Mouse (Mus musculus) limb, embryonic 14.5 days (tissue): ENCODE measurements around the gene Eef1b2. TPM values are rescaled to one million over a fixed set of nuclear protein-coding genes. Genes with fewer than 3 reads are reported as not detected.
A peak's percentile ranks its signal among the peaks of the same experiment; 100 is the strongest.

Experiments
- ATAC-seq: fragments of 200-750 bp; cut with Nextera tagmentation; 2 replicates; pipeline ENCODE4 v1.8.0; 2017; ENCODE audit warnings: low read depth, moderate number of reproducible peaks, moderate TSS enrichment; ENCODE audit not compliant: low FRiP score
- DNase-seq: peaks from one replicate; pipeline ENCODE4 v3.0.0-alpha.2; 2015; ENCODE audit warnings: low spot score
- H3K27ac ChIP-seq: fragments of 300-500 bp; sonication (generic); replicated peaks from 2 replicates; pipeline ENCODE4 v1.5.1; 2014; ENCODE audit warnings: low read depth, mild to moderate bottlenecking, low read length, moderate library complexity, mixed read lengths
- H3K27me3 ChIP-seq: fragments of 300-500 bp; sonication (generic); 2 replicates; pipeline ENCODE4 v1.6.1; 2014; ENCODE audit warnings: low read length, mixed read lengths; ENCODE audit not compliant: control insufficient read depth, insufficient read depth
- H3K36me3 ChIP-seq: fragments of 300-500 bp; sonication (generic); 2 replicates; pipeline ENCODE4 v1.6.1; 2014; ENCODE audit warnings: mild to moderate bottlenecking, low read length, moderate library complexity, mixed read lengths; ENCODE audit not compliant: control insufficient read depth, insufficient read depth
- H3K4me1 ChIP-seq: fragments of 300-500 bp; sonication (generic); 2 replicates; pipeline ENCODE4 v1.6.1; 2014; ENCODE audit warnings: antibody characterized with exemption, low read length, mixed read lengths; ENCODE audit not compliant: control insufficient read depth, insufficient read depth
- H3K4me2 ChIP-seq: fragments of 300-500 bp; sonication (generic); replicated peaks from 2 replicates; pipeline ENCODE4 v1.6.1; 2014; ENCODE audit warnings: low read depth, mild to moderate bottlenecking, low read length, moderate library complexity; ENCODE audit not compliant: severe bottlenecking
- H3K4me3 ChIP-seq: fragments of 300-500 bp; sonication (generic); replicated peaks from 2 replicates; pipeline ENCODE4 v1.5.1; 2014; ENCODE audit warnings: low read length
- H3K9ac ChIP-seq: fragments of 300-500 bp; sonication (generic); 2 replicates; pipeline ENCODE4 v1.6.1; 2014; ENCODE audit warnings: mild to moderate bottlenecking, low read depth, low read length, moderate library complexity; ENCODE audit not compliant: severe bottlenecking
- H3K9me3 ChIP-seq: fragments of 300-500 bp; sonication (generic); 2 replicates; pipeline ENCODE4 v1.6.1; 2016; ENCODE audit warnings: low read length; ENCODE audit not compliant: control insufficient read depth
- POLR2A ChIP-seq: fragments of 200-500 bp; IDR thresholded peaks from 2 replicates; pipeline ENCODE4 v1.8.0; 2012; ENCODE audit warnings: inconsistent platforms, mild to moderate bottlenecking, moderate library complexity, borderline replicate concordance; ENCODE audit not compliant: insufficient read depth, insufficient read length; ENCODE audit errors: extremely low read depth
- WGBS: fragments of 180-500 bp; shearing (Covaris S2); extraction: QIAGEN DNeasy Blood & Tissue Kit; methylation state at CpG from one replicate; pipeline ENCODE4 v1.1.7; 2014; 5-methylcytosine and 5-hydroxymethylcytosine counted together
- polyA plus RNA-seq, 2 experiments: library from polyadenylated mRNA; depleted of rRNA in 1 of 2; stranded (reverse) in 1 of 2; unstranded in 1 of 2; fragments of >200 nt; fragmentation: Nextera tagmentation in 1 of 2; extraction: Ambion mirVana in 1 of 2; gene quantifications; 2 replicates each; pipeline versions ENCODE4 v1.2.1 to v1.2.3; 2012 to 2014

Eef1b2 gene
- polyA plus RNA-seq, 2 experiments, result 750 to 1,108 TPM

GRCm38 (mm10) chr1:63213478-63214270 is 37.0 kb downstream of the Eef1b2 start:
- no peak overlapping the region for H3K27ac ChIP-seq
- H3K4me1 ChIP-seq, result peaks cover 9% of the 10 kb centered on the region
- no peak for DNase-seq
- H3K36me3 ChIP-seq, result no peaks in the 10 kb centered on the region
- no peaks in the 10 kb centered on the region for H3K27me3 ChIP-seq
- 21% methylated on average over 22 of the region's 22 CpGs for WGBS
- 0 out of 2 replicates have a peak overlapping the region, but pooled peaks have one; percentile 7 for H3K4me3 ChIP-seq
- peak overlapping the region; percentile 32 for H3K4me2 ChIP-seq
- no peak for TF ChIP-seq POLR2A
- H3K9ac ChIP-seq, result peak overlapping the region; percentile 17; the same call in 1 of the 2 replicates
- no peaks in the 10 kb centered on the region for H3K9me3 ChIP-seq
- no peak for ATAC-seq

- peak within 1 kb of the TSS; percentile 17; the same call in 1 of the 2 replicates for H3K9ac ChIP-seq
- H3K4me1 ChIP-seq, result peaks cover 9% of the 10 kb centered on the region
- H3K27ac ChIP-seq, result no peak within 1 kb of the TSS
- 30% methylated on average over 3 of the region's 3 CpGs for WGBS
- no peaks in the 10 kb centered on the region for H3K9me3 ChIP-seq
- ATAC-seq (no peak), DNase-seq (no peak)
- no peak for TF ChIP-seq POLR2A
- no peaks in the 10 kb centered on the region for H3K36me3 ChIP-seq
- H3K4me3 ChIP-seq, result 0 out of 2 replicates have a peak within 1 kb of the TSS, but pooled peaks have one; percentile 7
- no peaks in the 10 kb centered on the region for H3K27me3 ChIP-seq
- H3K4me2 ChIP-seq, result peak within 1 kb of the TSS; percentile 32
Observed at GRCm38 (mm10) chr1:63214271-63214558, 37.6 kb downstream of the Eef1b2 start, which contains the start of gene Gpr1. Gpr1 (minus strand) TSS chr1:63214543.

DNA sequence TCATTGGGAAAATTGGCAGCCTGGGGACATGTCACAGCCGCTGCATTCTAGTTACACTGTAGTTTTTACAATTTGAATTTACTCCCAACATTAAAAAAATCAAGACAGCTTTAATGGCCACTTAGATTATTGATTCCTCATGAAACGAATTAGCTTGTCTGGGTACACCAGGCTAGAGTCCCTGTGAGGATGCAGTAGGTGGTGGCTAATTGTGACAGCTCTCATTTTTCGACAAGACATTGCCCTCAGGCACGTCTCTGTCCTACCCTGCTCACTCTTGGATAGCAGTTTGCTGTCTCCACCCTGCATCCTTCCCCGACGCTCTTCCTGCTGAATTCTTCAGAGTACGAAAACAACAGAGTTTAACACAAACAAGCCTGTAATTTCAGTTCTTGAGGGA is 38.0 kb downstream of the Eef1b2 start:
- H3K36me3 ChIP-seq, result no peaks in the 10 kb centered on the region
- no peaks in the 10 kb centered on the region for H3K27me3 ChIP-seq
- no peak overlapping the region for H3K27ac ChIP-seq
- TF ChIP-seq POLR2A, result no peak
- DNase-seq, result no peak
- H3K9me3 ChIP-seq, result no peaks in the 10 kb centered on the region
- WGBS, result 24% methylated on average over 7 of the region's 7 CpGs
- ATAC-seq, result no peak
- no peak overlapping the region for H3K4me2 ChIP-seq
- H3K4me1 ChIP-seq, result peaks cover 9% of the 10 kb centered on the region
- no peak overlapping the region for H3K9ac ChIP-seq
- H3K4me3 ChIP-seq, result no peak overlapping the region

- no peak overlapping the region for H3K9ac ChIP-seq
- no peaks in the 10 kb centered on the region for H3K27me3 ChIP-seq
- TF ChIP-seq POLR2A, result no peak
- no peak overlapping the region for H3K4me3 ChIP-seq
- H3K36me3 ChIP-seq, result no peaks in the 10 kb centered on the region
- H3K4me1 ChIP-seq, result peaks cover 4% of the 10 kb centered on the region
- H3K9me3 ChIP-seq, result no peaks in the 10 kb centered on the region
- ATAC-seq (no peak), DNase-seq (no peak)
- WGBS, result 92% methylated on average over 4 of the region's 4 CpGs
- H3K4me2 ChIP-seq, result no peak overlapping the region
- no peak overlapping the region for H3K27ac ChIP-seq
Observed at GRCm38 (mm10) chr1:63219277-63219676, 42.7 kb downstream of the Eef1b2 start.

- no peaks in the 10 kb centered on the region for H3K27me3 ChIP-seq
- TF ChIP-seq POLR2A, result no peak
- DNase-seq (no peak), ATAC-seq (no peak)
- H3K27ac ChIP-seq, result no peak overlapping the region
- H3K4me2 ChIP-seq, result no peak overlapping the region
- WGBS, result 83% methylated on average over 4 of the region's 4 CpGs
- no peaks in the 10 kb centered on the region for H3K4me1 ChIP-seq
- no peak overlapping the region for H3K4me3 ChIP-seq
- no peaks in the 10 kb centered on the region for H3K36me3 ChIP-seq
- no peaks in the 10 kb centered on the region for H3K9me3 ChIP-seq
- H3K9ac ChIP-seq, result no peak overlapping the region
Observed at GRCm38 (mm10) chr1:63225009-63225408, 48.4 kb downstream of the Eef1b2 start.

GRCm38 (mm10) chr1:63225890-63226289 is 49.3 kb downstream of the Eef1b2 start:
- Histone ChIP-seq H3K27ac (no peak overlapping the region), H3K27me3 (no peaks in the 10 kb centered on the region), H3K9me3 (no peaks in the 10 kb centered on the region), H3K4me1 (no peaks in the 10 kb centered on the region), H3K4me3 (no peak overlapping the region), H3K4me2 (no peak overlapping the region), H3K9ac (no peak overlapping the region), H3K36me3 (no peaks in the 10 kb centered on the region)
- WGBS, result 3% methylated on average over 7 of the region's 7 CpGs
- DNase-seq, result peak; percentile 45
- TF ChIP-seq POLR2A, result no peak
- peak; percentile 71 for ATAC-seq
